In the genomic region with DNA sequence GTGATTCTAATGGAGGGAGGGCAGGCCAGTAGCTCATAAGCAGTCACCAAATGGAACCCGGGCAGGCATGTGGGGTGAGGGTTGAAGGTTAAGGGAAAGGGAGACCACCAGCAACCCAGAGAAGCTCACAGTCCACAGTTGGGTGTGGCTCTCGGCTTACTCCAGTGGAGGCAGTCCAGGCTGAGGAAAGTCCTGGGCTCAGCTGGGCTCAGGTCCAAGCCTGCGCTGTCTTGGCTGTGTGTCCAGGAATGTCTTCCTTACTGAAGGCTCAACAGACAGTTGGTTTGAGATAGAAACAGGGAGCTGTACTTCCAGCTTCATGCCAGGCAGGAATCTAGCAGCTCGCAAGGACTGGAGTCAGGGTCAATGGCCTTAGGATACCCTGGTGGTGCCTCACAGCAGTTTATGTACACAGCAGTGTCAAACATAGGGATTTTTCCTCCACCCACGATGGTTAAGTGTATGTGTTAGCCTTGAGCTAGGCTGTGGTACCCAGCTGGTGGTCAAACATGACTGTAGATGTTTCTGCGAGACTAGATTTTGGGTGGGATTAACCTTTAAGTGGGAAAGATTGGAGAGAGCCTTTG, we compare ENCODE assay signal across 9 mouse cellular contexts.
DNase-seq lines count a peak whose midpoint lies in the region; ATAC-seq and TF ChIP-seq lines count a peak whose summit lies in the region.
"Had no signal": no experiment of that assay in that cellular context is flagged by ENCODE, and none has a peak within 500 bp of the region (broad histone marks: within the 10 kb centered on the region; RNA-seq: fewer than 3 reads in every experiment).

No protein-coding gene starts in this region.

- H3K4me2 ChIP-seq in heart, embryonic 15.5 days = no peak overlapping the region
- no peak overlapping the region for H3K4me2 ChIP-seq in lung, embryonic 14.5 days
- H3K4me2 ChIP-seq: embryonic facial prominence, embryonic 12.5 days; neural tube, embryonic 13.5 days had no signal

- no peaks in the 10 kb centered on the region for H3K36me3 ChIP-seq in heart, embryonic 15.5 days
- no peaks in the 10 kb centered on the region for H3K36me3 ChIP-seq in lung, embryonic 14.5 days (ENCODE audit: insufficient read depth)
- H3K36me3 ChIP-seq: embryonic facial prominence, embryonic 12.5 days; neural tube, embryonic 13.5 days had no signal

- DNase-seq in testis, postnatal 10 days (ENCODE audit: low spot score) = peak; percentile 71
- no peak for DNase-seq in testis, postnatal 14 days (ENCODE audit: low spot score)
- DNase-seq in lung, embryonic 14.5 days = peak; percentile 90
- DNase-seq in layer of hippocampus, adult 8-10 months (ENCODE audit: low spot score in 2 of 2) = no peak
- DNase-seq in thymus, postnatal 0 days (ENCODE audit: low spot score) = no peak

- peak overlapping the region; percentile 14; the same call in 1 of the 2 replicates for H3K27ac ChIP-seq in heart, embryonic 15.5 days
- H3K27ac ChIP-seq in lung, embryonic 14.5 days (ENCODE audit: low read depth) = no peak overlapping the region
- H3K27ac ChIP-seq: embryonic facial prominence, embryonic 12.5 days; neural tube, embryonic 13.5 days had no signal

- peak; percentile 62; the same call in 1 of the 2 replicates for ATAC-seq in heart, embryonic 15.5 days (replicated peaks; ENCODE audit: insufficient number of reproducible peaks, insufficient read depth, low FRiP score, low read depth)
- ATAC-seq in lung, embryonic 14.5 days (ENCODE audit: insufficient read depth) = peak; percentile 80
- ATAC-seq in activated CD4-positive, CD25-positive, alpha-beta regulatory T cell, adult 4 months = no peak

- no peak overlapping the region for H3K9ac ChIP-seq in heart, embryonic 15.5 days
- H3K9ac ChIP-seq in lung, embryonic 14.5 days = no peak overlapping the region
- H3K9ac ChIP-seq: embryonic facial prominence, embryonic 12.5 days; neural tube, embryonic 13.5 days had no signal

- WGBS in heart, embryonic 15.5 days = 50% methylated on average over 6 of the region's 6 CpGs
- WGBS in lung, embryonic 14.5 days = 59% methylated on average over 6 of the region's 6 CpGs

- H3K4me1 ChIP-seq in heart, embryonic 15.5 days (replicated peaks) = peaks cover 29% of the 10 kb centered on the region
- no peaks in the 10 kb centered on the region; the same call in 1 of the 2 replicates for H3K4me1 ChIP-seq in lung, embryonic 14.5 days (ENCODE audit: insufficient read depth)
- H3K4me1 ChIP-seq: embryonic facial prominence, embryonic 12.5 days had no signal

- H3K27me3 ChIP-seq in heart, embryonic 15.5 days = no peaks in the 10 kb centered on the region
- H3K27me3 ChIP-seq in lung, embryonic 14.5 days (ENCODE audit: insufficient read depth, low read length) = no peaks in the 10 kb centered on the region
- H3K27me3 ChIP-seq: embryonic facial prominence, embryonic 12.5 days; neural tube, embryonic 13.5 days had no signal

- H3K4me3 ChIP-seq in heart, embryonic 15.5 days = no peak overlapping the region
- no peak overlapping the region for H3K4me3 ChIP-seq in lung, embryonic 14.5 days (ENCODE audit: low read depth, low read length)
- H3K4me3 ChIP-seq: embryonic facial prominence, embryonic 12.5 days; neural tube, embryonic 13.5 days had no signal

- no peaks in the 10 kb centered on the region for H3K9me3 ChIP-seq in heart, embryonic 15.5 days (replicated peaks)
- H3K9me3 ChIP-seq in lung, embryonic 14.5 days (ENCODE audit: low read depth, low read length) = no peaks in the 10 kb centered on the region
- H3K9me3 ChIP-seq: embryonic facial prominence, embryonic 12.5 days; neural tube, embryonic 13.5 days had no signal

- TF ChIP-seq CTCF in lung, embryonic 14.5 days (IDR thresholded peaks at IDR 0.05; ENCODE audit: low read depth) = peak; percentile 30; the same call in 1 of the 2 replicates

Comparison
In these comparisons a context has a peak if more than half of its experiments do, and no peak if none do; other contexts are left out.
1. DNase-seq: peak in testis, postnatal 10 days (single experiment) and lung, embryonic 14.5 days (single experiment); none in testis, postnatal 14 days (single experiment), layer of hippocampus, adult 8-10 months (0 of 2) and thymus, postnatal 0 days (single experiment).